Mouse (Mus musculus) limb, embryonic 14.5 days (tissue): ENCODE results near the gene Fbxl2. TPM values are rescaled to one million over a fixed set of nuclear protein-coding genes. Genes with fewer than 3 reads are reported as not detected.

Experiments
- ATAC-seq: fragments of 200-750 bp; cut with Nextera tagmentation; 2 replicates; pipeline ENCODE4 v1.8.0; 2017; ENCODE audit warnings: low read depth, moderate number of reproducible peaks, moderate TSS enrichment; ENCODE audit not compliant: low FRiP score
- DNase-seq: peaks from one replicate; pipeline ENCODE4 v3.0.0-alpha.2; 2015; ENCODE audit warnings: low spot score
- H3K27ac ChIP-seq: fragments of 300-500 bp; sonication (generic); replicated peaks from 2 replicates; pipeline ENCODE4 v1.5.1; 2014; ENCODE audit warnings: low read depth, mild to moderate bottlenecking, low read length, moderate library complexity, mixed read lengths
- H3K27me3 ChIP-seq: fragments of 300-500 bp; sonication (generic); 2 replicates; pipeline ENCODE4 v1.6.1; 2014; ENCODE audit warnings: low read length, mixed read lengths; ENCODE audit not compliant: control insufficient read depth, insufficient read depth
- H3K36me3 ChIP-seq: fragments of 300-500 bp; sonication (generic); 2 replicates; pipeline ENCODE4 v1.6.1; 2014; ENCODE audit warnings: mild to moderate bottlenecking, low read length, moderate library complexity, mixed read lengths; ENCODE audit not compliant: control insufficient read depth, insufficient read depth
- H3K4me1 ChIP-seq: fragments of 300-500 bp; sonication (generic); 2 replicates; pipeline ENCODE4 v1.6.1; 2014; ENCODE audit warnings: antibody characterized with exemption, low read length, mixed read lengths; ENCODE audit not compliant: control insufficient read depth, insufficient read depth
- H3K4me2 ChIP-seq: fragments of 300-500 bp; sonication (generic); replicated peaks from 2 replicates; pipeline ENCODE4 v1.6.1; 2014; ENCODE audit warnings: low read depth, mild to moderate bottlenecking, low read length, moderate library complexity; ENCODE audit not compliant: severe bottlenecking
- H3K4me3 ChIP-seq: fragments of 300-500 bp; sonication (generic); replicated peaks from 2 replicates; pipeline ENCODE4 v1.5.1; 2014; ENCODE audit warnings: low read length
- H3K9ac ChIP-seq: fragments of 300-500 bp; sonication (generic); 2 replicates; pipeline ENCODE4 v1.6.1; 2014; ENCODE audit warnings: mild to moderate bottlenecking, low read depth, low read length, moderate library complexity; ENCODE audit not compliant: severe bottlenecking
- H3K9me3 ChIP-seq: fragments of 300-500 bp; sonication (generic); 2 replicates; pipeline ENCODE4 v1.6.1; 2016; ENCODE audit warnings: low read length; ENCODE audit not compliant: control insufficient read depth
- POLR2A ChIP-seq: fragments of 200-500 bp; IDR thresholded peaks from 2 replicates; pipeline ENCODE4 v1.8.0; 2012; ENCODE audit warnings: inconsistent platforms, mild to moderate bottlenecking, moderate library complexity, borderline replicate concordance; ENCODE audit not compliant: insufficient read depth, insufficient read length; ENCODE audit errors: extremely low read depth
- WGBS: fragments of 180-500 bp; shearing (Covaris S2); extraction: QIAGEN DNeasy Blood & Tissue Kit; methylation state at CpG from one replicate; pipeline ENCODE4 v1.1.7; 2014; 5-methylcytosine and 5-hydroxymethylcytosine counted together
- polyA plus RNA-seq, 2 experiments: library from polyadenylated mRNA; depleted of rRNA in 1 of 2; stranded (reverse) in 1 of 2; unstranded in 1 of 2; fragments of >200 nt; fragmentation: Nextera tagmentation in 1 of 2; extraction: Ambion mirVana in 1 of 2; gene quantifications; 2 replicates each; pipeline versions ENCODE4 v1.2.1 to v1.2.3; 2012 to 2014

Gene Fbxl2
- polyA plus RNA-seq, 2 experiments, result 4.6 to 8.3 TPM

- 92% methylated on average over 7 of the region's 7 CpGs for WGBS
- DNase-seq, result no peak
Measured at GRCm38 (mm10) chr9:114019012-114019762, 26.8 kb downstream of the Fbxl2 start.

DNA sequence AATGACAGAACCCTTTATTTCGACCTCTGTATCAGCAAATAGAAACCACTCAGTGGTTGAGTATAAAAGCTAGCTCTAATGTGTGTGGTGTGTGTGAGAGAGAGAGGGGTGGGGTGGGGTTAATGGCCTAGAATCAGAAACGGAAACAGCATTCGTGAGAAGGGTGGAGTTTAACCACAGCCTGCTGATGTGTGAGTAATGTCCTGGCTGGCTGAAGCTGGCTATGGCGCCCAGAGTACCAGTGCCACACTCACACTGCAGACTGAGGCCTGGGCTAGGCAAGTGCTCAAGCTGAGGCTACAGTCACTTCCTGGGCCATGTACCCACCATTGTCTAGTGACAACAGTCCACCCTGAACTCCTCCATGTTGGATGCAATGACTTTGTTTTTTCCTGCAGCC is 29.6 kb downstream of the Fbxl2 start:
- no peak for ATAC-seq
- Histone ChIP-seq H3K27me3 (no peaks in the 10 kb centered on the region), H3K4me2 (no peak overlapping the region), H3K27ac (no peak overlapping the region), H3K9ac (no peak overlapping the region), H3K36me3 (no peaks in the 10 kb centered on the region), H3K4me3 (no peak overlapping the region), H3K9me3 (no peaks in the 10 kb centered on the region), H3K4me1 (no peaks in the 10 kb centered on the region)
- no peak for TF ChIP-seq POLR2A
- no peak for DNase-seq
- 72% methylated on average over 4 of the region's 4 CpGs for WGBS

More at GRCm38 (mm10) chr9:114019012-114019762, 26.8 kb downstream of the Fbxl2 start:
- no peaks in the 10 kb centered on the region for H3K36me3 ChIP-seq
- no peak for TF ChIP-seq POLR2A
- H3K4me3 ChIP-seq, result no peak overlapping the region
- no peak overlapping the region for H3K9ac ChIP-seq
- no peaks in the 10 kb centered on the region for H3K4me1 ChIP-seq
- no peaks in the 10 kb centered on the region for H3K9me3 ChIP-seq
- no peak for ATAC-seq
- H3K27me3 ChIP-seq, result 0 out of 2 replicates have a peak, but pooled peaks cover 4% of the 10 kb centered on the region
- H3K4me2 ChIP-seq, result no peak overlapping the region
- no peak overlapping the region for H3K27ac ChIP-seq

- Histone ChIP-seq H3K4me1 (no peaks in the 10 kb centered on the region), H3K4me2 (no peak overlapping the region), H3K9me3 (no peaks in the 10 kb centered on the region), H3K27ac (no peak overlapping the region), H3K27me3 (no peaks in the 10 kb centered on the region), H3K4me3 (no peak overlapping the region), H3K9ac (no peak overlapping the region), H3K36me3 (no peaks in the 10 kb centered on the region)
- no peak for TF ChIP-seq POLR2A
- WGBS, result 85% methylated on average over 4 of the region's 4 CpGs
- DNase-seq (no peak), ATAC-seq (no peak)
Measured at GRCm38 (mm10) chr9:114015724-114016123, 30.3 kb downstream of the Fbxl2 start.

- TF ChIP-seq POLR2A, result no peak
- no peaks in the 10 kb centered on the region for H3K9me3 ChIP-seq
- H3K27ac ChIP-seq, result no peak overlapping the region
- no peaks in the 10 kb centered on the region for H3K4me1 ChIP-seq
- no peak overlapping the region for H3K4me2 ChIP-seq
- no peaks in the 10 kb centered on the region for H3K27me3 ChIP-seq
- WGBS, result 79% methylated on average over 1 of the region's 1 CpGs
- H3K4me3 ChIP-seq, result no peak overlapping the region
- H3K9ac ChIP-seq, result no peak overlapping the region
- no peak for ATAC-seq
- DNase-seq, result no peak
- no peaks in the 10 kb centered on the region for H3K36me3 ChIP-seq
Measured at GRCm38 (mm10) chr9:114014034-114014433, 32.0 kb downstream of the Fbxl2 start.

GRCm38 (mm10) chr9:114011203-114011602 is 34.8 kb downstream of the Fbxl2 start:
- WGBS, result 67% methylated on average over 18 of the region's 18 CpGs
- Histone ChIP-seq H3K27ac (no peak overlapping the region), H3K27me3 (no peaks in the 10 kb centered on the region), H3K4me1 (no peaks in the 10 kb centered on the region), H3K4me3 (no peak overlapping the region), H3K9me3 (no peaks in the 10 kb centered on the region), H3K4me2 (no peak overlapping the region), H3K9ac (no peak overlapping the region), H3K36me3 (no peaks in the 10 kb centered on the region)
- TF ChIP-seq POLR2A, result no peak
- ATAC-seq, result no peak
- no peak for DNase-seq
